Mouse (Mus musculus): Measurements from ENCODE around the gene Rassf1.
"Not testable (repeated sequence)": the region's sequence is repeated elsewhere in the genome, so short reads cannot be mapped to it uniquely, and the experiment has no call there.

Rassf1 gene

DNA sequence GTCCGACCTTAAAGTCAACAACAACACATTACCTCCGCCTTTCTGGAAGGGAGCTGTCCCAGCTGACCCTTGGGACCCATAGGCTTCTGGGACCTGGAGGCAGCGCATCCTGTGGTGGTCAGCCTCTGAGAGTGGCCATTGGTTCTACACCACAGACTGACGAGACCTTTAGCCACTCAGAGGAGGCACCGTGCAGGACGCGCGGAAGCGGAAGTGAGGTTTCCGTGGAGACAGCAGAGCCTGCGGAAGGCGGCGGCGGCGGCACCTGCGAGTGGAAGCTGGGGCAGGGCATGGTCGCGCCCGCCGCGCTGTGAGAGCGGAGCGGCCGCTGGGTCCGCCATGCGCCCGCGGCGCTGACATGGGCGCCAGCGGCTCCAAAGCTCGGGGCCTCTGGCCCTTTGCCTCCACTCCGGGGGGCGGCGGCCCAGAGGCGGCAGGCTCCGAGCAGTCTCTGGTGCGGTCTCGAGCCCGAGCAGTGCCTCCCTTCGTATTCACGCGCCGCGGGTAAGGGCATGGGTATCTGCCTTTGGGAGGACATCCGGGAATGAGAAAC is 11.8 kb downstream of the Rassf1 start, which contains the start of gene Tusc2:
Gene Tusc2, plus strand, starts transcription at position 227 of the 553 bp plus-strand sequence.
- DNase-seq, result peak; percentile 97

DNA sequence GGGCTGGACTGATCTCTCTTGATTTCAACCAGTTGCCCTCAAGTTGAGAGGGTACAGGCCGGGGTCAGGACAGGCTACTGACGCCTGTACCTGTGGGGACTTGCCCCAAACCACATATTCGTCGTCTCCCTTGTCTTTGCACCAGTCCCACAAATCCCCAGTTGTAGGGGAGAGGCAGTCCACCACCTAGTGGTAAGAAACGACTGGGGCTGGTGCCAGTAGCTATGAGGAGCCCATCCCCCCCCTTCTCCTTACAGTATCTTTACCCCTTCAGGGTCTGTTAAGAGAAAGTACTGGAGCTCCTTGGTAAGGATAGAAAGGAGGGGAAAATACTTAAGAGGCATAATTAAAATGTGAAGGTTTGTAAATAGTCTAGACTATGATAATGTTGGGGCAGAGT is 14.2 kb downstream of the Rassf1 start:
- DNase-seq, result not testable (repeated sequence)

DNA sequence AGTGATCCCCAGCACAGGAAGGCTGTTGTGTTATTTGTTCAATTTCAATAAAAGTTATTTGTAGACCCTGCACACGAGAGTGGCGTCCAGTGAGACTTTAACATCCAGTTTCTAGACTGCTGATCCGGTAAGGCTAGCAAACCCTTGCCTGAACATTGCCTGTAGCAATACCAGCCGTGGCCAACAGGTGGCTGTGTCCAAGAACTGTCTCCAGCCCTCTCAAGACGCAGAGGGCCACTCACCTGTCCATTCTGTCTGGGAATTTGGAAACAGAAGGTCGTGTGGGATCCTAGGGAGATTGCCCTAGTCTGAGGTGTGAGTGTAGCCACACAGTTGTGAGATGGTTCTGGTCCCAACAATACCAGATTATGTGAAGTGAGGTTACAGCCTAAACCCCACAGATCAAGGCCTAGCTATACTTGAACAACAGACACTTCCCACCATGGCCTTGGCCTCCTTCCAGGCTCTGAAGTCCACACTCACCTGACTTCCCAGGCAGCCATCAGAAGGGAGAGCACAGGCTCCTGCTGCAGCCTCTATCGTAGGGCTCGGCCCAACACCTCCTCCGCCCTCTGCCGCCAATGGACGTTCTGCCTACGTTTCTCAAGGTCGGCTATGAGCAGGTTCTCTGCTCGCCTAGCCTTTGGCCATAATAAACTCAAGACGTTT is 14.8 kb downstream of the Rassf1 start:
- peak; percentile 89 to 92 for DNase-seq

DNA sequence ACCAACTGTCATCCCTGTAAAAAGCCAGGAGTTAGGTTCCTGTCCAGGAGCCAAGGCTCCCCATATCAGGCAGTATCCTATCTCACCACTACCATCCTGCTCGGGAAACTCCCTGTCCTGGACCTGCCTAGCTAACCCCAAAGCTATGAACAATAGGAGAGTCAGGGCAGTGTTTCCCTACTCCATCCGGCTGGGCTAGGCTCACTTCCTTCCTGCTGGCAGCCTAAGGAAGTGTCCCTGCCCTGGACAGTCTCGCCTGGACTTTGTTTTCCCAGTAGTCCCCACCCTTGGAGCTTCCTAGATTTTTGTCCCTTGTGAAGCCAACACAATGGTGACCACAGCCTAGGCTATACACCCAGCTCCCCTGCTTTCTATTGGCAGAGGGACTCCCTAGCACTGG is 15.5 kb downstream of the Rassf1 start:
- DNase-seq, result peak; percentile 82 to 84

DNA sequence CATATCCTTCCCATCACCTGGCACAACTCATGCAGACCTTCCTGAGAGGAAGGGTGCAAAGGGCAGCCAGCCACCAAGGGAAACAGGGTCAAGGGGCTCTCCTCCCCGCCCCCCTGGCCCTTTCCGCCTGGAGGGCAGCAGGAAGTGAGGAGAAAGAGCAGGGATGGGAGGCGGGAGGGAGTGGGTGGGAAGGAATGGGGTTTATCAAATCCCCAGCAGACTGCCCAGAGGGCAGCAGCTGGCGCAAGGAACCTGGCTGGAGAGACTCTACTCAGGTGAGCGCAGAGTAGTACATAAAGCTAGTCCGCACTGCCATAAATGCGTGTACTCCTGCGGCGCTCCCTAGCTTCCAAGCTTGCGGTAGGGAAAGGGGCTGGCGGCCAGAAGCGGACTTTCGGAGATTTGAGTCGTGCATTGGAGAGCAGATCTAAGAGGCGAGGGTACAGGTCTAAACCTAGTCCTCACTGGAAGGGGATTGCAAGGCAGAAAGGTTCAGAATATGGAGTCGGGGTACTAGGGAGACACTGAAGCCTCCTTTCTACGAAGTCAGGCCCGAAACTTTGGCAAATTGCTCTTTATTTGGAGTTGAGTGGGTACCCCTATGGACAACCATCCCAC is 16.5 kb downstream of the Rassf1 start, which contains the start of gene Hyal2:
Gene Hyal2, plus strand, starts transcription at position 244 of the 618 bp plus-strand sequence.
- DNase-seq, result peak; percentile 70 to 80

DNA sequence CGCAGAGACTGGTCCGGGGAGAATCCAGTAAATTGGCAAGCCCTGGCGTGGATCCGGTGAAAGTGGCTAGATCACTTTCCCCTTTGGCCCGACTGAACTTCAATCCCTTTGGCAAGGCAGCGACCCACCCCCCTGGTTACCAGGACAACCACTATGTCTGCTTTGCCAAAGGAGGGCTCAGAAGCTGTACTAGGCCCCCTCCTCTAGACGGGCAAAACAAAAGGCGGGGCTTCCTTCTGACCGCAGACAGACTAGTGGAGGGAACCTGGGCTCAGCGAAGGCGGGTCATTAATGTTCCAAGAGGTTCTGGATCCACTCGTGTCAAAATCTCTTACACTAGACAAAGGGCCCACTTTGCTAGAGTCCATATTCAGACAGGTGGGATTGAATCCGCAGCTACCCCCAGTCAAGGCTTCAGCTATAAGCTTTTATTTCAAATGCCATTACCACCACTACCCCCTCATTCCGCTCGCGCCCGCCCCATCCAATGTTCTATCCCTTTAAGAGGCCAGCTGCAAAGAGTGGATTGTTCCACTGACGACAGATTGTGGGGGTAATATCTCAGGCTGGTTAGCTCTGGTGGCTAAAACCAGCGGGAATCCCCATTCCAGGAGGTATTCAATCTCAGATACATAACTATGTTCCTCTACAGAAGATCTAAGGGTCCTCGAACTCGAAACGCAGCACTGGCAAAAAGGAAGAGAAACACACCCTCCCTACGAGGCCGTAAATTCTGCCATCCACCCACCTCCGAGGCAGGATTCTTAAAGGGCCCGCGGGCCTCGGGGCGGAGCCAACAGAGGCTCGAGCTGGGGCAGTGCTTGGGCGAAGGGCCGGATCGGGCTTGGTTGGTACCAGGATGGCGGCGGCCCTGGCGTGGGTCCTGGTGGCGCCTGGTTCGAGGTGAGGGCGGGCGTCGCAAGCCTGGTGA is 17.2 kb downstream of the Rassf1 start:
- DNase-seq, result peak; percentile 90 to 92

DNA sequence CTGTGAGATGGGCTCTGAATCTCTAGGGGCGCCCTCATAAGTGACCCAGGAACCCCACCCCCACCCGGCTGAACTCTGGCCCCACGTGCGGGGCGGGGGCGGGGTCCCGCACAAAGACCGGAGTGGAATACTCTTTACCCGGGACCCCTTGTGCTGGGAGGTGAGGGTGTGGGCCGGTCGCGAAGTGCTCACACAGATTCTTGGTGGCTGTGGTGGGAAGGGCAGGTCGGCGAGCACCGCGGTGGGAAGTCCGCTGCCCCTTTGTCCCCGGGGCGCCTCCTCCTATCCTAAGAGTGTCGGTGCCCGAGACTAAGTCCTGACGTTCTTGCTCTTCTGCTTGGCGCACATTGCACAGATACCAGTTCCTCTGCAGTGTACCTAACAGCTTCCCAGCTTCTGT is 17.9 kb downstream of the Rassf1 start:
- DNase-seq, result no peak

DNA sequence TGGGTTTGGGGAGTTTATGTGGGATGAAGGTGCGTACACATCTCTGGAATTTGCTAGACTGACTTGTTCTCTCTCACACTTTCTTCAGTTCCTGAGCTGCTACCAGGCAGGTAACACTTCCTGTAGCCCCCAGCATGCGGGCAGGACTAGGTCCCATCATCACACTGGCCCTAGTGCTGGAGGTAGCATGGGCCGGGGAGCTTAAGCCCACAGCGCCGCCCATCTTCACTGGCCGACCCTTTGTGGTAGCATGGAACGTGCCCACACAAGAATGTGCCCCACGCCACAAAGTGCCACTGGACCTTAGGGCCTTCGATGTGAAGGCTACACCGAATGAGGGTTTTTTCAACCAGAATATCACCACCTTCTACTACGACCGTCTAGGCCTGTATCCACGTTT is 18.7 kb downstream of the Rassf1 start:
- no peak for DNase-seq

DNA sequence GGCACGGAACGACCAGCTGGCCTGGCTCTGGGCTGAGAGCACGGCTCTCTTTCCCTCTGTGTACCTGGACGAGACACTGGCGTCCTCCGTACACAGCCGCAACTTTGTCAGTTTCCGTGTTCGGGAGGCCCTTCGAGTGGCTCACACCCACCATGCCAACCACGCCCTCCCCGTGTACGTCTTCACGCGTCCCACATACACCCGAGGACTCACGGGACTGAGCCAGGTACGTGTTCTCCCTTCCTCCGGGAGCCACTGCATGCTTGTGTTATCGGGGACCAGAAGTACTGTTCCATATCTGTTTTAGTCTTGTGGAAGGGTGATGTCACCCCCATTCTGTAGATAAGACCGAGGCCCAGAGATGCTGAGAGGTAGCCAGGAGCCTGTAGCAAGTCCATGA is 19.5 kb downstream of the Rassf1 start:
- DNase-seq, result peak in 1 of 2 experiments; percentile 44

DNA sequence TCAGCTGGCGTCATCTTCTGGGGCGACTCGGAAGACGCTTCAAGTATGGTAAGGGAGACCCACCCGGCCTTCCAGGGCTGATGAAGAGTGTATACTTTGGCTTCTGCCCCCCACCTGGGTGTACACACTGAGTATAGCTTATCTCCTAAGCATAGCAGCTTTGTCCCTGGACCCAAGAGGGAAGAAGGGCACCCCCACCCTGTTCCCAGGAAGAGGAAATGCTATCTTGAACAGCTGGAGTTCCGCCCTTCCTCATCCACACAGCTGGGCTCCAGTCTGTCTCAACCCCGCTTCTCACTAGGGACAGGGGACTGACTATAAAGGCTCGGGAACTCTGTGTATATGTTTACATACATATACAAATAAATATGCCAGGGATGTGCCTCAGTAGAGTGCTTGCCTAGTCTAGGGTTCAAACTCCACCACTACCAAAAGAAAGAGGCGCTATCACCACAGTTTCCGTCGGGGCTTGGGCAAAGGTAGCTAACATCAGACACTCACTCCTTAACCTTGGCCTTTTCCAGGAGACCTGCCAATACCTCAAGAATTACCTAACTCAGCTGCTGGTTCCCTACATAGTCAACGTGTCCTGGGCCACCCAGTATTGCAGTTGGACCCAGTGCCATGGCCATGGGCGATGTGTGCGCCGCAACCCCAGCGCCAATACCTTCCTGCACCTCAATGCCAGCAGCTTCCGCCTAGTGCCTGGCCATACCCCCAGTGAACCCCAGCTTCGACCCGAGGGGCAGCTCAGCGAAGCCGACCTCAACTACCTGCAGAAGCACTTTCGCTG is 20.4 kb downstream of the Rassf1 start:
- DNase-seq, result peak; percentile 52 to 74

DNA sequence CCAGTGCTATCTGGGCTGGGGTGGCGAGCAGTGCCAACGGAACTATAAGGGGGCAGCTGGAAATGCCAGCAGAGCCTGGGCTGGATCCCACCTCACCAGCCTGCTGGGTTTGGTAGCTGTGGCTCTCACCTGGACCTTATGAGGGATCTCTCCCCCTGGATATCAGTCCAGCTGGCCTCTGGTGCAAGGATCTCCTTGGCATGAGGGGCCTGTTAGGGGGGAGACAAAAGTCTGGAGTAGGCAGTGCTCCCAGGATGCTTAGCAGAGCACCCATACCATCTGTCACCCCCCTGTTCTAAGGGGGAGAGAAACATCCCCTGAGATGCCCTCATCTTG is 20.9 kb downstream of the Rassf1 start:
- no peak for DNase-seq

DNA sequence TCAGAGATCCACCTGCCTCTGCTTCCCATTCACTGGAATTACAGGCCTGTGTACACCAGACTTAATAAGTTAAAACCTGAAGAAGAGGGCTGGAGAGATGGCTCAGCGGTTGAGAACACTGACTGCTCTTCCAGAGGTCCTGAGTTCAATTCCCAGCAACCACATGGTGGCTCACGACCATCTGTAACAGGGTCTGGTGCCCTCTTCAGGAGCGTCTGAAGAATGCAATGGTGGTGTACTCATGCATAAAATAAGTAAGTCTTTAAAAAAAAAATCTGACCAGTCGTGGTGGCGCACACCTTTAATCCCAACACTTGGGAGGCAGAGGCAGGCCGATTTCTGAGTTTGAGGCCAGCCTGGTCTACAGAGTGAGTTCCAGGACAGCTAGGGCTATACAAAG is 22.4 kb downstream of the Rassf1 start:
- DNase-seq, result not testable (repeated sequence)

DNA sequence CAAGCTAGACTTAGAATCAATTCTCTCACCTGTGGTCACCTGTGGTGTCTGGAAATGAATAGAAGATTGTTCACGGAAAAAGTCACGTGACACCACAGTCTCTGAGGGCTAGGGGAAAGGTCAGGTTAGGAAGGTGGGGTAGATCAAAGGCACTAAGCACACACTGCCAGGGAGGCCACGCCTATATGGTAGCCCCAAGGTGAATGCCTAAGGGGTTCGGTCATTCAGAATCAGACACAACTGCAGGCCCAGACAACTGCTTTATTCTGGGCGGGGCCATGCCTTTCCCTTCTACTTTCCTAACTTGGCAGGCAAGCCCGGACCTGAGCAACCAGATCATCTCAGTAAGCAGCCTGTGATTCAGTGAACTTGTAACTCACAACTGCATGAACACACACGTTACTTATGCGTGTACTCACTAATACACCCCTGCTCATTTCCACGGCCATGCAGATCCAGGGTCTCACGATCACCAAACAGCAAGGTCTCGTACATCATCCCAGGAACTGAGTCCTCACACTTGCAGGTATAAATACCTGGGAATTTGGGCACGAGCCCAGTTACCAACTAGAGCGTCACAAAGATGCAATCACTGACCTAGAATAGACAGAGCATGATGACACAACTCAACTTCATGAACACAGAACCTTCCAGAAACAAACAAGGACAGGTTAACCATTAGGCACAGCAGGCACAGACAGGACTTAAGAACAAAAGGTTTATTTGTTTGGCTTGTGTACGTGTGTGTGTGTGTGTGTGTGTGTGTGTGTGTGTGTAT is 24.4 kb downstream of the Rassf1 start:
- DNase-seq, result peak in 1 of 2 experiments; percentile 59

DNA sequence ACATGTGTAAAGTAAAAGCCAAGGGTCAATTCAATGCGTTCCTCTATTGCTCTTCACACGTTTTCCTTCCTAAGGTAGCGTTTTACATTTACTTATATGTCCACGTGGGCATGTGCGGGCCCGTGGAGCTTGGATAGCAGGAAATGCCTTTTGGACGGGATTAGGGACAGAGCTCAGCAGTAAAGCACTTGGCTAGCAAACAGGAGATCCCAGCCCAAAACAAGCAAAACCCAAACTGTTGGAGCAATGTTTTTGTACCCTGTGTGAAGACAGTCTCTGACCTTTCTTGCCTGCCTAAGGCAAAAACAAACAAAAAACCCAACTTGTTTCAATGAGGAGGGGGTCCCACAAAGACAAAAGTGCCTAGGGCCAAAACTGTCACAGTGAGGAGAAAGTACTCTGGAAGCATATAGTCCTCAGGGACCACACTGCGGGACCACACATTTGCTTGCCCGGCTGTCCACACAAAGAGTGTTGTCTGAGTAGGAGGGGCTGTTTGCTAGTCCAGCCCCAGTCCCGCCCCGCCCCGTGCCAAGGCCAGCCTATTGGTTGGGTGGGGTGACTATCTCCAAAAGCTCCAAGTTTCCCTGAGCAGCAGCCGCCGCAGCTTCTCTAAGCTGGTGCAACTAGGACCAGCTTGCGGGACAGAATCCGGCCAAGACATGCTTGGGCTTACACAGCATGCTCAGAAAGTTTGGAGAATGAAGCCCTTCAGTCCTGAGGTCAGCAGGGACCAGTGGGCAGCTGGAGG is 25.2 kb downstream of the Rassf1 start, which contains the start of gene Hyal1:
Gene Hyal1, plus strand, starts transcription at position 571 of the 751 bp plus-strand sequence.
- DNase-seq, result peak; percentile 81 to 90

DNA sequence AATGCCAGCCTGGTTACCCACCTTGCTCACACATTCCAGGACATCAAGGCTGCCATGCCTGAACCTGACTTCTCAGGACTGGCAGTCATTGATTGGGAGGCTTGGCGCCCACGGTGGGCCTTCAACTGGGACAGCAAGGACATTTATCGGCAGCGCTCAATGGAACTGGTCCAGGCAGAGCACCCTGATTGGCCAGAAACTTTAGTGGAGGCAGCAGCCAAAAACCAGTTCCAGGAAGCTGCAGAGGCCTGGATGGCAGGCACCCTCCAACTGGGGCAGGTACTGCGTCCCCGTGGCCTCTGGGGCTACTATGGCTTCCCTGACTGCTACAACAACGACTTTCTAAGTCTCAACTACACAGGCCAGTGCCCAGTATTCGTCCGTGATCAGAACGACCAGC is 26.5 kb downstream of the Rassf1 start:
- no peak for DNase-seq

DNA sequence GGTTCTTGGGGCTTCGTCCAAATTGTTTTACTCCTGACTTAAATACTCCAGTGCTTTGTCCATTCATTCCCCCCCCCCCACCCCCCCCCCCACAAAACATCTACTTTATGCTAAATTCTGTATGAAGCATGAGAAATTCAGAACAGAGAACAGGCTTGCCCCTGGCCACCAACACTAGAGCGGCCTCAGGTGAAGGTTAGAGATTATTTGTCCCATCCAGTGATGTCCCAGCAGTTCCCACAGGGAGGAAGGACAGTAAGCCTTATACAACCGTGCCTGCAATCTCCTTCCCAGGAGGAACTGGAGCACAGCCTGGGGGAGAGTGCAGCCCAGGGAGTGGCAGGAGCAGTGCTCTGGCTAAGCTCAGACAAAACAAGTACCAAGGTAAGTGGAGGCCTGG is 27.2 kb downstream of the Rassf1 start, which contains the start of gene Naa80:
Gene Naa80, plus strand, starts transcription at position 301 of the 400 bp plus-strand sequence.
- no peak for DNase-seq

DNA sequence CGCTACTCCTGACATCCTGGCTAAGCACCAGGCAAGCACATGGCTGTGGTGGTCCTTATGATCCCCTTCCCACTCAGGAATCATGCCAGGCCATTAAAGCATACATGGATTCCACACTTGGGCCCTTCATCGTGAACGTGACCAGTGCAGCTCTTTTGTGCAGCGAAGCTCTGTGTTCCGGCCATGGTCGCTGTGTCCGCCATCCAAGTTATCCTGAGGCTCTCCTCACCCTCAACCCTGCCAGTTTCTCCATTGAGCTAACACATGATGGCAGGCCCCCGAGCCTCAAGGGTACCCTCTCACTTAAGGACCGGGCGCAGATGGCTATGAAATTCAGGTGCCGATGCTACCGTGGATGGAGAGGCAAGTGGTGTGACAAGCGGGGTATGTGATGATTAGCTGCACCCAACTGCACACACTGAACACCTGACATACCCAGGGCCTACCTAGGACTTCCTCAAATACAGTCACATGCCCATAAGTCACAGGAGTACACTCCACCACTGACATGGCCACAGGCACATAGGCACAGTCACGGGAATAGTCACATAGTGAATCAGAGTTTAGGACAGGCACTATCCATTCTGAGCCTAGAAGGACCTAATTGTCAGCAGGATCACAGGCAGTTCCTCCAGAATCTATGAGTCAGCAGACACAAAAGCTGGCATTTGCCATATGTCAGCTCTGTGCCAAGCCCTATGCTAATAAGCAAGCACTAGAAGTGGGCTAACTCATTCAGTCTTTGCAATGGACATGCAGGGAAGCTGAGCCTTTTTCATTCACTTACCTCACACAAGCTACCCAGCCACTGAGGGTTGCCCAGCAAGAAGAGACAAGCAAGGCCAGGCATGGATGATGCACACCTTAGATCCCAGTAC is 27.9 kb downstream of the Rassf1 start:
- no peak for DNase-seq

DNA sequence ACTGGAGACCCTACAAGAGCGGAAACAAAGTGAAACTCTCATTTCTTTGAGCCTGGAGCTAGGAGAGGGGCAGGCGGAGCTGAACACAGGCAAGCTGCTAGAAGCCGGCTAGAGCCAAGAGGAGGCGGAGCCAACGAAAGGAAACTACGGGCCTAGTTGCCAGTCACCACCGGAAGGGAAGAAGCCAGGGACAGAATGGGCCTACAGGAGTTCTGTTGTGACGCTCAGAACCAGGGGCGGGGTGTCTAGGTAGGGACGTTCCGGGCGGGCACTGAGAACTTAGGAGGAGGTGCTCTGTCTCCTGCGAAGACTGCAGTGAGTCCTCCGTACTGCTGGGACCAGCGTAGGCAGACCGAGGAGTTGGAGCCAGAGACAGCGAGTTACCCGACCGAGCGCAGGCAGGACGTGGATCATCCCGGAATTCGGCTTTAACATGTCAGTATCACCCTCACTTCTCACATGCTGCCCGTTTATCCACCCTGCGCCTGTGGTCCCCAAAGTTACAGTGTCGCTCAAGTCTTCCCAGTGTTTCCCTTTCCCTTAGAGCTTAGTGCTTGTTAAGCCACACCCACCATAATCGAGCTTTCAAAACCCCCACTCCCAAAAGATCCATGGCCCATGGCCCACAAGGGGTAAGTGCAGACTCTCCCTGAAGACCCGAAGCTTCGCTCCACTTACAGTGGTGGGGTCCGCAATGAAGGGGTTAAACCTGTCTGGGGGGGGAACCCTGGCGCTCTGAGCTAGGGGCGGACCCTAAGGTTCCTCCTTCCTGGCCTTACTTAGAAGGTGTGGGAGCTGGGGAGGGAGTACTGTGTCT is 29.4 kb downstream of the Rassf1 start, which contains the start of gene Hyal3:
Gene Hyal3, plus strand, starts transcription at position 318 of the 817 bp plus-strand sequence.
- peak; percentile 95 to 97 for DNase-seq

All from lung, adult 18-20 months (tissue).